Mouse (Mus musculus): ENCODE results near the gene Pus3. TPM values are rescaled to one million over a fixed set of nuclear protein-coding genes. Genes with fewer than 3 reads are reported as not detected.

Gene Pus3
- polyA plus RNA-seq, 2 experiments, result 6.0 to 7.2 TPM

DNA sequence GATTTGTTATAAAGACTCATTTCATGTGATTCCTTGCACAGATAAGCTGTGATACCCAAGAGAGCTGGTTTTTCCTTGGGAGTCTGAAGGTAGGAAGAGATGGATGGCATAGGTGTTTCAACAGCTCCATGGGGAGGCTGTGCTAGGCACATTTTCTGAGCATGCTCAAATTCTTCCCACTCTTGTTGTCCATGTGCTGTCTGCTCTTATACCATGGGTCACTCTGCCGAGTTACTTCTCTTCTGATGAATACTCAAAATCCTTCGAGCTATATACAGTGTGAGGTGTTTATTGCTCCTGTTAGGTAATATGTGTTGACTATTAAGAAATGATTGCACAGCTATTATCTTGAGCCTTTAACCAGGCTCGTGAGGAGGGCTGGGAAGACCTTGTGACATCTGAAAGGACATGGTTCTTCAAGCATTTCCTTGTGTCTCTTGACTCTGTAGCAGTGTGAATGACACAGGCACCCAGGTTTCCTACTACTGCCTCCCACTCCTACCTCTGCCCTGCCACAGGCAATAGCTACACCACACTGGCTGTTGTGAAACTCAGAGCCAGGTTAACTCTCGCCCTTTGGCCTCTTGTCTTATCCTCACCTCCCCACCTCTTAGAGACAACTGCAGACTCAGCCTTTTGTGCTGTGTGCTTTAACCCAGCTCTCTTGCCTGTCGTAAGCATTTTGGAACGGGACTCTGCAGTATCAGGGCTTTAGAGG lies 37.6 kb upstream of the Pus3 start:
- ATAC-seq (ENCODE audit: insufficient read depth), result no peak
- no peak for TF ChIP-seq EP300 (IDR thresholded peaks at IDR 0.05; ENCODE audit: low read depth)
- no peak for TF ChIP-seq CTCF (IDR thresholded peaks at IDR 0.05; ENCODE audit: low read depth)

GRCm38 (mm10) chr9:35522241-35522640 lies 36.2 kb upstream of the Pus3 start:
- H3K9ac ChIP-seq (replicated peaks), result no peak overlapping the region
- no peaks in the 10 kb centered on the region for H3K4me1 ChIP-seq (replicated peaks; ENCODE audit: control insufficient read depth in 2 of 2, insufficient read depth in 2 of 2, low read length in 1 of 2)
- no peak for DNase-seq (ENCODE audit: low read depth in 3 of 3, low spot score in 3 of 3)
- 57% methylated on average over 2 of the region's 2 CpGs for WGBS (ENCODE audit: insufficient replicate concordance)
- H3K36me3 ChIP-seq (replicated peaks; ENCODE audit: control insufficient read depth, insufficient read depth, low read depth), result no peaks in the 10 kb centered on the region
- no peak overlapping the region for H3K4me2 ChIP-seq (ENCODE audit: low read depth)
- H3K9me3 ChIP-seq (ENCODE audit: control insufficient read depth, low read length), result no peaks in the 10 kb centered on the region
- H3K27me3 ChIP-seq (ENCODE audit: control insufficient read depth, insufficient read depth, low read length), result no peaks in the 10 kb centered on the region
- H3K4me3 ChIP-seq (ENCODE audit: insufficient read depth in 1 of 2, low read depth in 2 of 2, low read length in 2 of 2), result no peak overlapping the region
- no peak for TF ChIP-seq EP300 (IDR thresholded peaks at IDR 0.05; ENCODE audit: low read depth)
- TF ChIP-seq CTCF (IDR thresholded peaks at IDR 0.05; ENCODE audit: low read depth), result no peak
- H3K27ac ChIP-seq, result no peak overlapping the region
- no peak for ATAC-seq (ENCODE audit: insufficient read depth)

More for the DNA sequence above, 37.6 kb upstream of the Pus3 start:
- no peak for DNase-seq (ENCODE audit: low read depth in 3 of 3, low spot score in 3 of 3)
- Histone ChIP-seq H3K36me3 (replicated peaks; ENCODE audit: control insufficient read depth, insufficient read depth, low read depth) (no peaks in the 10 kb centered on the region), H3K4me1 (replicated peaks; ENCODE audit: control insufficient read depth in 2 of 2, insufficient read depth in 2 of 2, low read length in 1 of 2) (no peaks in the 10 kb centered on the region), H3K27ac (no peak overlapping the region), H3K9ac (replicated peaks) (no peak overlapping the region), H3K4me2 (ENCODE audit: low read depth) (no peak overlapping the region), H3K27me3 (ENCODE audit: control insufficient read depth, insufficient read depth, low read length) (no peaks in the 10 kb centered on the region), H3K4me3 (ENCODE audit: insufficient read depth in 1 of 2, low read depth in 2 of 2, low read length in 2 of 2) (no peak overlapping the region), H3K9me3 (ENCODE audit: control insufficient read depth, low read length) (no peaks in the 10 kb centered on the region)
- 39% methylated on average over 6 of the region's 6 CpGs for WGBS (ENCODE audit: insufficient replicate concordance)

DNA sequence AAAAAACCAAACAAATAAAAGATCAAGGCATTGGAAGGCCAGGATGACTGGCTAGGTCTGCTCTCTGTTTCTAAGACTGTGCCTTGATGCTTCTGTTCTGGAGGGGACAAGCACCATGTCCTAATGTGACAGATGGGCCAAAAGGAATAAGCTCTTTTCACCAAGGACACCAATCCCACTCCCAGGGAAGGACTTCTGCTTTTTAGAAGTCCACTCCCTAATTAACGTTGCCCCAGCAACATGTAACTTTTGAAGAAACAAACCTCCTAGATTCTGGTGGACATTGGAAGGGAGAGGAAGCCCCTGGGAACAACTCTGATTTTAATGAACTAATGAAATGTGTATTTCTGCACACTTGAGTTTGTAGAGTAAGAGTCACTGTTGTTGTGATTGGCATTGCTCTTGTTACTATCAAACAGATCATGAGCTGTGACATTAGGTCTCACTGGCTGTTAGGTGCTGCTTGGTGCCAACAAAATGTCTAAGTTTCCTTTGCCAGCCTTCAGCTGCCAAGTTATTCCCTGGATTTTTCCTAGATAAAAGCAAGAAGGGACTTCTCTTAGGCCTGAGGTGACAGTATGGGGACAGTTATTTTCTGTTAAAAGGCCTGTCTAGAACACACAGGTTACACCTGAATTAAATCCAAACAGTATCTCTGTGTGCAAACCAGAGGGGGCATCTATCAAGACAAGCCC lies 35.4 kb upstream of the Pus3 start:
- ATAC-seq (ENCODE audit: insufficient read depth), result no peak
- Histone ChIP-seq H3K27me3 (ENCODE audit: control insufficient read depth, insufficient read depth, low read length) (no peaks in the 10 kb centered on the region), H3K4me3 (ENCODE audit: insufficient read depth in 1 of 2, low read depth in 2 of 2, low read length in 2 of 2) (no peak overlapping the region), H3K9me3 (ENCODE audit: control insufficient read depth, low read length) (no peaks in the 10 kb centered on the region), H3K9ac (replicated peaks) (no peak overlapping the region), H3K4me2 (ENCODE audit: low read depth) (no peak overlapping the region), H3K36me3 (replicated peaks; ENCODE audit: control insufficient read depth, insufficient read depth, low read depth) (no peaks in the 10 kb centered on the region), H3K4me1 (replicated peaks; ENCODE audit: control insufficient read depth in 2 of 2, insufficient read depth in 2 of 2, low read length in 1 of 2) (no peaks in the 10 kb centered on the region), H3K27ac (no peak overlapping the region)
- no peak for DNase-seq (ENCODE audit: low read depth in 3 of 3, low spot score in 3 of 3)
- TF ChIP-seq EP300 (IDR thresholded peaks at IDR 0.05; ENCODE audit: low read depth) (no peak), CTCF (IDR thresholded peaks at IDR 0.05; ENCODE audit: low read depth) (no peak)
- 24% methylated on average over 1 of the region's 1 CpGs for WGBS (ENCODE audit: insufficient replicate concordance)

DNA sequence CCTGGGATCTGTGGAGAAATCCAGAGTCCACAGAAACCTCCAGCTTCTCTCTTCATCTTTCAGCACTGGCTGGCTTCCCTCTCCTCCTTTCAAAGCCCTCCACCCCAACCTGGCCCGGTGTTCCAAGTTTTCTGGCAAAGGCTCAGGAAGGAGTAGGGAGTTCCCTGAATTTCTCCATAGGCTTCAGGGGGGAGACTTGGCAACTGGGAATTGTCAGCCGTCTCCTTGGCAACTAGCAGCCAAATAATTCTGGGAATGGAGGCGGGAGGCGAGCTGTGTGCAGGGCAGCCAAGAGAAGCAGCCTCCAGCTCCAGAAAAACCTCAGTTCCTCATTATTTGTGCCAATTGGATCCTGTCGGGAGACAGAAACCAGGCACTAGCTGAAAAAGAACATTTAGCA lies 34.9 kb upstream of the Pus3 start:
- no peaks in the 10 kb centered on the region for H3K36me3 ChIP-seq (replicated peaks; ENCODE audit: control insufficient read depth, insufficient read depth, low read depth)
- 43% methylated on average over 5 of the region's 5 CpGs for WGBS (ENCODE audit: insufficient replicate concordance)
- TF ChIP-seq CTCF (IDR thresholded peaks at IDR 0.05; ENCODE audit: low read depth) (no peak), EP300 (IDR thresholded peaks at IDR 0.05; ENCODE audit: low read depth) (no peak)
- no peak overlapping the region for H3K27ac ChIP-seq
- H3K4me1 ChIP-seq (replicated peaks; ENCODE audit: control insufficient read depth in 2 of 2, insufficient read depth in 2 of 2, low read length in 1 of 2), result no peaks in the 10 kb centered on the region
- no peaks in the 10 kb centered on the region for H3K27me3 ChIP-seq (ENCODE audit: control insufficient read depth, insufficient read depth, low read length)
- no peak overlapping the region for H3K4me2 ChIP-seq (ENCODE audit: low read depth)
- no peak for DNase-seq (ENCODE audit: low read depth in 3 of 3, low spot score in 3 of 3)
- H3K9me3 ChIP-seq (ENCODE audit: control insufficient read depth, low read length), result no peaks in the 10 kb centered on the region
- H3K4me3 ChIP-seq (ENCODE audit: insufficient read depth in 1 of 2, low read depth in 2 of 2, low read length in 2 of 2), result no peak overlapping the region
- ATAC-seq (ENCODE audit: insufficient read depth), result no peak
- no peak overlapping the region for H3K9ac ChIP-seq (replicated peaks)

DNA sequence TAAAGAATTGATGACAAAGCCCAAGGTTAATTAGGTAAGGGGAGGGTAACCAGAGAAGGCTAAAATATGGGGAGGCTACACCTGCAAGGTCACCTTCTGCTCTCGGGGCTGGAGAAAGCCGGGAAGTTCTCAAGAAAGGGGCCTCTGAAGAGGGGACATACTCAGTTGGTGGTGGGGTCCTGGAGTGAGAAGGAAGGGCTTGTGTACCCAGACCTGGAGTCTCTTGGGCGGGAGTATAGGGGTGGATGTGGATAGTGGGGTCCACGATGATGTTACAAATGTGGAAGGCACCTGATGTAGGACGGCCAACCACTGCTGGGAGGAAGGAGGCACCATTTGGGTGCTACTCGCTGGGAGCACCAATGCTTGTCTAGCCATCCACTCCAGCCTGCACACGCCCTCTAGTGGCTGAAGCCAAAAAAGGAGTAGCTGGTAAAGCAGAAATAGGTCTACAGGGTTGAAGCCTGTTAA lies 34.4 kb upstream of the Pus3 start:
- H3K4me1 ChIP-seq (replicated peaks; ENCODE audit: control insufficient read depth in 2 of 2, insufficient read depth in 2 of 2, low read length in 1 of 2), result no peaks in the 10 kb centered on the region
- 17% methylated on average over 7 of the region's 7 CpGs for WGBS (ENCODE audit: insufficient replicate concordance)
- peak in 1 of 3 experiments; percentile 19 for DNase-seq (ENCODE audit: low read depth in 3 of 3, low spot score in 3 of 3)
- H3K4me2 ChIP-seq (ENCODE audit: low read depth), result no peak overlapping the region
- no peak overlapping the region for H3K4me3 ChIP-seq (ENCODE audit: insufficient read depth in 1 of 2, low read depth in 2 of 2, low read length in 2 of 2)
- ATAC-seq (ENCODE audit: insufficient read depth), result no peak
- no peak overlapping the region for H3K27ac ChIP-seq
- H3K36me3 ChIP-seq (replicated peaks; ENCODE audit: control insufficient read depth, insufficient read depth, low read depth), result no peaks in the 10 kb centered on the region
- TF ChIP-seq CTCF (IDR thresholded peaks at IDR 0.05; ENCODE audit: low read depth), result peak; percentile 87
- TF ChIP-seq EP300 (IDR thresholded peaks at IDR 0.05; ENCODE audit: low read depth), result no peak
- no peaks in the 10 kb centered on the region for H3K27me3 ChIP-seq (ENCODE audit: control insufficient read depth, insufficient read depth, low read length)
- no peaks in the 10 kb centered on the region for H3K9me3 ChIP-seq (ENCODE audit: control insufficient read depth, low read length)
- H3K9ac ChIP-seq (replicated peaks), result no peak overlapping the region
